Mouse (Mus musculus) urinary bladder, adult 18-20 months (tissue): ENCODE measurements at regions not wholly inside any gene's neighbourhood (a gene's known extent, or its start where the extent isn't known, plus 50 kb on each side); places are given as distances from the start of the nearest gene placed in this dataset.
"Not testable (repeated sequence)": the region's sequence is repeated elsewhere in the genome, so short reads cannot be mapped to it uniquely, and the experiment has no call there.

Experiments
- DNase-seq, 2 experiments: peaks; one replicate each; pipeline ENCODE4 v3.0.0; 2022; ENCODE audit warnings: low spot score in 2 of 2, mixed read lengths in 2 of 2

DNA sequence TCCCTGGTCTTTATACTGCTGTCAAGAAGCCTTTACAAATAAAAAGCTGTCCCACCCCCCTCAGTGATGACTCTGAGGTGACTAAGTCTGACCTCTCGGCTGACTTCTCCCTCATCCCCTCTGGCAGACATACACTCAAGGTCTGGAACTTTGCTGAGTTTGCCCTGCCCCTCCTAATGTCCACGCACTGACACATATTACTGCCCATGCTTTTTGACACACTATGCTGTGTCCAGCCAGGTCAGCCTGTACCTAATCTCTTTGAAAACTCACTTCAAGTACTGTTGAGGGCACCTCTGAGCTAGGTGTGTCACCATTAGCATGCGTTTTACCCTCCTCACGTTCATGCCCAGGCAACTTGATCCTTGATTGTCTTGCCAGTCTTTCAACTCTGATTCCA is 164.9 kb upstream of the Frmd6 start:
- no peak for DNase-seq

DNA sequence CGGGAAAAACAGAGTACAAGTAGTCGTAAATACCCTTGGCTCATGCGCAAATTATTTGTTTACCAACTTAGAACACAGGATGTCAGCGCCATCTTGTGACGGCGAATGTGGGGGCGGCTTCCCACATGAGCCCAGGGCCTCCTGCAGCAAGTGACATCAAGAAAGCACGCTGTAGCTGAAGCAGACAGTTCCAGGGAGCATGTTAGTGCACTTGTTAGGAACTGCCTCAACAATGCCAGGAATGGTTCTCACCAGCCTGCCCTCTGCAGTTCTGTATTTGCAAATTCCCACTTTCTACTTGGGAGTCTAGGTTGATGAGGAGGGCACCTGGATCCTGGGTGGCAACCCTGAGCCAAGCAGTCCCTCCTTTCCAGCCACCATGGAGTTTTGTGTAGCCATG is 157.2 kb upstream of the Frmd6 start:
- not testable (repeated sequence) for DNase-seq

DNA sequence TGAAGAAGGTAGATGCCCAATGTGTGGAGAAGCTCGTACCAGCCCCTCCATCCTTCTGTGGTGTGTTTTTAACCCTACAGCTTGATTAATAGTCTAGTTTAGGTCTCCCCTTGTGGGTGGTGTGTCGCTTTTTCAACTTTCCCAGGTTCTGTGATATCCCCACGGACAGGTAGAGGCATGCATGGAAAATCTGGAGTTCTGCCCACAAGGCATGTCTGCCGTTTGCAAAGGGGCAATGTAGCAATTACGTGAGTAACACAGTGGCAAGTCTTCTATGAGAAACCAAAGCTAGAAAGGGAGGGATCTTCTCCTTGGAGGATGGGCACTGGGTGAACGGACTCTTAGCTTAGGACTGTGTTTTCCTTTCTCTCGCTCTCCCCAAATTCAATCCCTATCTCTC is 153.2 kb upstream of the Frmd6 start:
- no peak for DNase-seq

DNA sequence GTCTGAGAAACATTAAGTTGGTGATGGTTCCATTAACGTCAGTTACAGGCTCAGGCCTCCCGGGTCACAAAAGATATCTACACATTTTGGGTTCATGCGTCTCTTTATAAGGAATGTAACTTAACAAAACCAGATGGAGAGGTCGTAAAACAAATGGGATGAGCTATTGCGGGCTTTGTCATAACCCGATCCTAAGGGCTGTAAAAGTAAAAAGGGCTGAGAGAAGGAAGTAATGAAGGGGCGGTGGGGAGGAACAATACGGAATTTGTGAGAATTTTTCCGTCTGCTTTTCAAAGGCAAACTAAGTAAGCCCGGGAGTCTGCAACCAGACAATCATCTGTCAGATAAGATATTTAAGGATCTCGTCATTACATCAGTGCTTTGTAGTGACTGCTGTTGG is 152.1 kb upstream of the Frmd6 start:
- DNase-seq, result no peak

DNA sequence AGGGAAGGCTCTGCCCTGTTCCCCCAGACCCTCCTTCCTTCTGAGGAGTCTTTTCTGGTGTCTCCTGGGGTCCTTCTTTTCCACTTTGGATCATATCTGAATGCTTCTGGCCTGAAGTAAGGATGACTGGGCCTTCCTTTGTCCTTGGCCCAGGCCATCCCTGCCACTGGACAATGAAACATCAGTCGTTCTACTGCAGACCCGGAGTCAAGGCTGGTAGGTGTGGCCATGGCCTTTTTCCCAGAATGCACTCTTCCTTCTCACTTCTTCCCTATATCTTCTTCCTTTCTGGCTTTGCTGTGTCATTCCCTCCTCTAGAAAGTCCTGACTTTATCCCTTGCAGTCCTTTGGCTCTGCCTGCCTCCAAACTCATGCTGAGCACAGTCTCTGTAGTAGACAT is 151.2 kb upstream of the Frmd6 start:
- no peak for DNase-seq

DNA sequence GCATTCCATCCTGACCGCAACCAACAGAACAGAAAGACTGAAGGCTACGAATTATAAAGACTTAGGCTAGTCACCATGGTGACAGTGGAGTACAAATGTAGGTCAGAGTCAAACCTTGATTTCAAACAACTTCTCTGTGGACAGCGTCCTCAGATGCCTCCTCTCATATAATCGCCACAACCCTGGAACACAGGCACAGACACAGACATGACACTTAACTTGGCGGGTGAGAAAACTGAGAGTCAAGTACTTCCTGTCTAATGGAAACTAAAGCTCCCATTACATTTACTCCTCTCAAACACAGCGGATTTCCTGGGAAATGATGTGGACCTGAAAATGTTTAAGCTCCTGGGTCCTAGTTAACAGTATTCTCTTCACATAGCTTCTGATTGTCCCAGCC is 149.5 kb upstream of the Frmd6 start:
- no peak for DNase-seq

DNA sequence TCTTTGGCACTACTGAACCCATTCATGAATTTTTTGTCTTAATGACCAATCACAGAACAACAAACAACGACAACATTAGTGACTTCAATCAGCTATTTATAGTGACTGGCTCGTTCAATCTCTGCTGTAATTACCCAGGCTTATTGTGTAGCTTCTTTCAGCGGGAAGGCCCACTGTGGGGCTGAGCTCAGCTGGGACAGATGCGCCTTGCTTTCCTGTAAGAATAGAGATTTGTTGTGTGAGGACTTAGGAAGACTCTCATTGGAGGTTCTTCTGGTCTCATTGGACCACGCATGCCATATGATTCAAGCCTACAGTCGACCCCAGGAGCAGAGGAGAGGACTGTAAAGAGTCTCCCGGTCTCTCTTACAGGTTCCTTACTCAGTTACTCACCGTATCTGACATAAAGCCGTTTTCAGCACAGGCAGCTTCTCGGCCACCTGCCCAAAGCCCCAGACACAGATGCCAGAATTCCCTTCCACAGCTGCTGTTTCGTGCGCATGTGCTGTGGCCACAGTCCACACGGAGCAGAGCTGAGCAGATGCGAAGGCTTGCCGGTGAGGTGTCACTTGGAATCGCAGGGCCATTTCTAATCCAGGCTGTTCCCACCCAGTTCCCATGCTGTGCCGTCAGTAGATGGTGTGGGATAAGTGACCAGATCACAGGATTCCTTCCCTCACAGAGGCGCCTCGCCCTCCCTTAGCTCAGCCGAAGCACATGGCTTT is 145.5 kb upstream of the Frmd6 start:
- DNase-seq, result peak in 1 of 2 experiments; percentile 26

DNA sequence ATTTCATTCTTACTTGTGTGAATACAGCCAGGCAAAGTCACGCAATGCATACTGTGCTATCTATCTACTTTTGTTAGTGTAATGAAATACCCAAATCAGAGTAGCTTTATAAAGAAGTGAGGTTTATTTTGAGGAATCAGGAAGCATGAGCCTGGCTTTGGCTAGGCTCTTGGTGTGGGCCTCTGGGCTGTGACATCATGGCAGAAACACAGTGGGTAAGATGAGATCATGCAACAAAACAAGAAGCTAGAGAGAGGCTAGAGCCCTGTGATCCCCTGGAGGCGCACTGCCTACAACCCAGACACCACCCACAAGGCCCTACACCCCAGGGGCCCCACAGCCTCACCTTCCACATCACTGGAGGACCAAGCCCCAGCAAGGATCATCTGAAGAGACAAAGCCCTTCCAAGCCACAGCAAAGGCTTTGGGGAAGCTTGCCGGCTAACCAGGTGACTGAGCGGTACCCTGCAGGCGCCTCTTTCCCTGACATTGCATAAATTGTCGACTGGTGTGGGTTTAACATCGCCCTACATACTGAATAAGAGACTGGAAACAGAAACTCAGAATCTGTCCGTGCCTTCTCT is 143.8 kb upstream of the Frmd6 start:
- no peak for DNase-seq

DNA sequence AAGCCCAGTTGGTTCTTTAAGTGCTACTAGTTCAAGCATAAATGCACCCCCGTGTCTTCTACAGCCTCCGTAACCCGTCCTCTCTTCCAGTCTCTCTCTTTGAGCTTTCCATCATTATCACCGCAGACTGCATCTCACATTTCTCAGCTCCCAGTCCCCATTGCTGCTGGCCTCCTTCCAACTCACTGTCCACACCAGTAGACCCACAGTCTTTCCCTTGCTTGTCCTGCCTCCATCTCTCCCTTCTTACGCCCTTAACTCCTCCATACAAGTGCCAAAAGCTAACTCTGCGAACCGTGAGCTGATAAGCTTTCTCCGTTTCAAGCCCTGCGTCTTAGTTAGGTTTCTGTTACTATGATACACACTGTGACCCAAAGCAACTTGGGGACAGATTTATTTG is 141.0 kb upstream of the Frmd6 start:
- DNase-seq, result no peak

DNA sequence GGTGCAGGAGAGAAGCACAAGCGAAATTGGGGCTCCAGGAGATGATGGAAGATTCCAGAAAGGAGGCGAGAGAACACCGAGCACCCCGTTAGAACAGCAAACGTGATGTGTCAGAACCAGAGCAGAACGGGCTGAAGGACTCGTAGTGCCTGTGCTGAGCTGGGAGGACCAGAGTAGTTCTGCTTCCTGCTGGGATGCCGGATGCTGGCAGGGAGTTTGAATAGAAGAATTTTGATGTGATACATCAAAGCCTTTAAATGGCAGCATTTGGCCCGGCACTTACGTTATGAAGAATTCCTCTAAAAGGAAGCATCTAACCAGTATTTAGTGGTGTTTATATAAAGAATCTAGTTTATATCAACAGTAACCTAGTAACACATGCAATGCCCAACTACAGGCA is 139.9 kb upstream of the Frmd6 start:
- no peak for DNase-seq

DNA sequence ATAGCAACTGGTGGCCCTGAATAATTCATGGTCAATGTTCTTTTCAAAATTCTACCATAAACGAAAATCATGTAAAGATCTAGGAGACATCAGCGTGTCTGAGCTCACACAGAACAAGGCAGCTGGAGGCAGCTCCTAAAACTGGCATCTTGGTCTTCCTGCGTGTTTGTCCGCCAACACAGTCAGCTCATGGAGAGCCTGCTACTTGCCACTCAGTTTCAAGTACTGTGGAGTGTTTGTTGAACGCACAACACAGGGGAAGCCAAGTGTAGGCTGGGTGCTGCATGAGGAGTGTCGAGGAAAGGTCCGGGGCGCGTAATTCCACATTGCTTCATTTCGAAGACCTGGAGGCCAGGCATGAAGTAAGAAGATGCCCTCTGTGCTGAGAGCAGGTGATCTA is 139.0 kb upstream of the Frmd6 start:
- no peak for DNase-seq

DNA sequence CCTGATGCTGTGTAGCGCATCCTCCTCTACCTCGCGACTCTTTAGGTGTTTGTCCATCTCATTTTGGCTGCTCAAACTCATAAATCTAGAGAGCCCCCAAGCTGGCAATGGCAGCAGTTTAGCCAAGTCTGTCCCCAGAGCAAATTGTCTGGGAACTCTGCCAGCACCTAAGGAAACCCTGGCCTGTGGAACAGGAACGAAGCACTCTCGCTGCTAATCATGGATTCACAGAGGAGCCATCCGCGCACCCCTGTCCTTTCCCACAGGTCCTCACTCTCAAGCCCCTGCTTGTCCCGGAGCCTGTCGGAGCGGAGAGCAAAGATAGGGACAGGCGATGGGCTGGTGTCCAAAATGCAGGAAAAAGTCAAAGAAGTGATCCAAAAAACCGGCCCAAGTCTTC is 138.3 kb upstream of the Frmd6 start:
- peak in 1 of 2 experiments; percentile 46 for DNase-seq

DNA sequence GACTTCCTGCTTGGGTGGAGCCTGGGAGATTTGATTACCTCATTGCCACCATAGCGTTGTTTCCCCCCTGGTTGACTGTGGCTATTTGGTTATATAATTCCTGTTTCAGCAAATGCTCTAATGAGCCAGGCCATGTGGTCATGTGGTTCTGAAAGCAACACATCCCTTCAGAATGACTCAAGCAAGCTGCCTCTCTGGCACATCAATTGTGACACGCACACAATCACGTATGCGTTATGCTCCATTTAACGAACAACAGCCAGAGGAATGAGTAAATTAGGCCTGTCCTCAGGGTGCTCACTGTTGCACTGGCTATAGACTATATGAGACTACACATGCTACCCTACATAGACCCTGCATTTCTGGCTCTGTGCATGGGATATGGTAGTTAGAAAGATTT is 130.2 kb upstream of the Frmd6 start:
- no peak for DNase-seq

DNA sequence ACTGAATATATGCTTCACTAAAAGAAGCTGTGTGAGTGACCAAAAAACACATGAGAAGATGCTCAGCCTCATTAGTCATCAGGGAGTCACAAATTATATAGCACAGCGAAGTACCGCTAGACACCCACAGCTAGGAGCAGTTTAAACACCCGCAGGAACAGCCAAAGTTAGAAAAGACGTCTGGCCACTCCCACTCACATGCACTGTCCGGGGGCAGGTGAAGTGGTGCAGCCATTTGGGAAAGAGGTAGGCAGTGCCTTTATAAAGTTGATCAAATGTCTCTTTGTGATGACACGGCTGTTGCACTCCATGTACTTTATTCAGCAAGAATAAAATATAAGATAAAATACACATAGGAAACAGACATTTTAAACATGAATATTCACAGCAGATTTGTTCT is 129.1 kb upstream of the Frmd6 start:
- DNase-seq, result no peak

DNA sequence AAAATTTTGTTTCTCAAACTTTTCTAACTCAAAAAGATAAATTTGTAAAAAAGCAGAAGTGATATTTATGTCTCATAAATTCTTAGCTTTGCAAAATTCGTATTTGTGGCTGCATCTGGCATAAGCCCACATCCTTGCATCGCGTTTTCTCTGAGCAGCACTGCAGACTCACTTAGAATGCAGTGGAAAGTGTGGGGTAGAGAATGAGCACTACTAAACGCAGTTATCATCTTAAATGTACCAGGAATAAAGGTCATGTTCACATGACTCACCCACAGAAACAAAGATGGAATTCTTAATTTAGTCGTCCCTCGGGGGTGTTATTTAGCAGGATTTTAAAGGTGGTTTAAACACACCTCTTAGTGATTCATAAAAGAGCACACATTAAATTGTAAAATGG is 126.8 kb upstream of the Frmd6 start:
- no peak for DNase-seq

DNA sequence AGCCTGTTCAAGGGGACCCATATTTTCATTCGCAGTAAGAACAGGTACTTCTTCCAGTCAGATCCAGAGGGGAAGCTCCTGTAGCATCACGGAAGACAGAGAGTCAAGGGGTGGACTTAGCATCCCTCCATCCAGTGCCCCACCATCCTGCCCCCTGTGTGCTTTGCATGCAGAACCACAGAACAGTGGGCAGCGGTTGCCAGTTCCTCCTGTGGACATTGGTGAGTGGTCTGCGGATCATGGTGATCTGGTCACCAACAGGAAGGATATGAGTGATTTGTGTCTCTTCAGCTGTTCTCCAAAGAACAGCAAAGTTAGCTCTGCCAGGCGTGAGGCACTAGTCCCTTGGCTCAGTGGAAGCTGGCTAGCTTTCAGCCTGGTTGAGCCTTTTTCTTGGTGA is 122.8 kb upstream of the Frmd6 start:
- DNase-seq, result no peak

DNA sequence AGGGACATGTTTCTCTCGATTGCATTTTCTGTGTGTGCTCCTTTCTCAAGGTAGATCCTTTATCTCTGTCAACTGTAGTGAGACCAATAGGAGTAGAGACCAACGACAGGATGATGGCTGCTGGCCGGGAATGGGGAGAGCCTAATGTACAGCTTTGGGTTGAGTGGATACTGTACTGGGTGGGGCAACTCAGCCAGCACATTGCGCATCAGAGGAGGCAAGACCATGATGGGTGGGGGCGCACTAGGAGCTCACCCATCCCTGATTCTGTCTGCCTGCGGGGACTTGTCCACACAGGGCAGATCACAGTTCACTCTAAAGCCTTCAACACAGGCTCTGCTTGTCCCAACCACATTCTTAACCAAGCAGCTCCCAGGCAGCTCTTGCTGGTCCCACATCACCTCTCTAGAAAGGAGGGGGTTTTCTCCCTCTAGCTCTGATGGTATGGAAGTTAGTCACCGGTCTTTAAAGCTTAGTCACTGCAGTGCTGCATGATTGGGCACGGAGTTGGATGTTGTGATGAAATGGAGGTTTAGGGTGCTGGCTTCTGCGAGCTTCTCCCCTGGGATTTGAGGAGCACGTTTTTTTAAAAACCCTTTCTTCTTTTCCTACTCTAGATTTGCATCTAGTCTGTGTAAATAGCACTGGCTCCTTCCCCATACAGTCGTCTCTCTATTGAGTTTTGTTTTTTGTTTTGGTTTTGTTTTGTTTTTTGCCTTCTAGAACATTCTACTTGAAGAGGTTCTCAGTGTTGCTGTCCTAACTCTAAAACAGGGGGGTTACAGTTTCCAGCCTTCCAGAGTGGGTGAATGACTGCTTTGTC is 118.3 kb upstream of the Frmd6 start:
- DNase-seq, result peak; percentile 53 to 63

DNA sequence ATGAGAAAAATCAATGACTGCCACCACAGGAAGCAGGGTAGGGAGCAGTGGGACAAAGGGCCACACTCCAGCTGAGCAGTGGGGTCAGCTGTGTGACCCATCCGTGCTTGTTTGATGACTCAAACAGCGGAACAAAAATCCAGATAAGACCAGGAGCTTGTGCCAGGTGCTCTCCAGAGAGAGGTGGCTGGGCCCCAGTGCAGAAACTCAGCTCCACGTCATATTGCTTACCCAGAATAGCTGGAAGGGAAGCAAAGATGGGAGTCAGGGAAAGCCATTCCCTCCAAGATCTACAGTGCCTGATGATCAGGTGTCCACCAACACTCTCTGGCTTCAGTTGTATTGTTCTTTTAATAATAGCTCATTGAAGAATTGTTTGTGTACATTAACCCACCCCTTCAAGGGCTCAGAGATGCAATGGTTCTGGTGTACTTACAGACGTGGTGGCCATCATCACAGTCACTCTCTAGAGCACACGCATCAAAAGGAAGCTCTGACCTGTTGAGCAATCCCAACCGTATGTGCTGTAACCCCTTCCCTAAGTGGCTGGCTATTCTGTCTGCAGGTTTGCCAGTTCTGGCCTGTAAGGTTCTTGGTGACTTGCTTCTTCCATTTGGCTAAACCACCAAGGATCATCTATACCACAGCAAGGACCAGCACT is 117.6 kb upstream of the Frmd6 start:
- DNase-seq, result peak; percentile 49 to 66

DNA sequence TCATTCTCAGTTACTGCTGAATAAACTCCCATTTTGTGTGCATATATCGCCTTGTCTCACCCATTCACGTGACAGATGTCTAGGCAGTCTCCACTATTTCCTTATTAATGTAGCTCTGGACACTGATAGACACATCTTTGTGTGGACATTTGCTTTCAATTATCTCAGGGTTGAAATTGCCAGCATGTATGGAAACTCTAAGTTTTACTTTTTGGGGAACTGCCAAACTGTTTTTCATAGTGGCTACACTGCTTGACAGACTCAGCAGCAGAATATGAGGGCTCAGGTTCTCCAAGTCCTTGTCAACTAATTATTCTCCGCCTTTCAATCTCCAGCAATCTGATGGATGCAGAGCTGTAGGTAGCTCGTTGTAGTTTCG is 117.0 kb upstream of the Frmd6 start:
- no peak for DNase-seq

DNA sequence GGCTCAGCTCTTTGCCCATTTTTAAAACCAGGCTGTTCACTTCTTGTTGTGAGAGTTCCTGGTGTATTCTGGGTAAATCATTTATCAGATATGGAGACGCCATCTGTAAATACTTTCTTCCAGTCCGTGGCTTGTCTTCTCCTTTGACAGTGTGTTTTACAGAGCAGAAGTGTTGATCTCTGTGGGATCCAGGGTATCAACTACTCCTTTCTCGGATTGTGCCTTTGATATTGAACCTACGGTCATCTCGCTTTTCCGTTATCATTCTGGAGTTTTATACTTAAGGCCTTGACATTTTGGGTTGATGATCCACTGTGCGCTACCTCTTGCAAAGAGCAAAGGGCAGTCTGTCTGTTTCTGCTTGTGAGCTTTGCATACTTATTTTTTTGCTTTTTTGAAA is 115.0 kb upstream of the Frmd6 start:
- DNase-seq, result no peak

DNA sequence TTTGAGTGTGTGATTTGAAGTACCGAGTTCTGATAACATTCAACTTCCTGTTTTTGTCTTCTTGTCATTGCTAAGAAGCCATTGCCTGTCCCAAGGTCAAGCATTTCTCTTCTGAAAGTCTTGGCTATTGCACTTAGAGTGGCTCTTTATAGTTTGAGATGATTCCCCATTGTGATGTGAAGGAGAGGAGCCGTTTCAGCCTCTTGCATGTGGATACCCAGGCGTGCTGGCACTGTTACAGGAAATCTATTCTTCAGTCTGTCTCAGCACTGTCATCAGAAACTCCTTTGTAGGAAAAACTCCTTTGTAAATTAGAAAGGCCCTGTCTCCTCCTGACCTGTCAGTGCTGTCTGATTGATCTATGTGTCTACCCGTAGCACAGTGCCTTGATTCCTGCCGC is 114.3 kb upstream of the Frmd6 start:
- no peak for DNase-seq

DNA sequence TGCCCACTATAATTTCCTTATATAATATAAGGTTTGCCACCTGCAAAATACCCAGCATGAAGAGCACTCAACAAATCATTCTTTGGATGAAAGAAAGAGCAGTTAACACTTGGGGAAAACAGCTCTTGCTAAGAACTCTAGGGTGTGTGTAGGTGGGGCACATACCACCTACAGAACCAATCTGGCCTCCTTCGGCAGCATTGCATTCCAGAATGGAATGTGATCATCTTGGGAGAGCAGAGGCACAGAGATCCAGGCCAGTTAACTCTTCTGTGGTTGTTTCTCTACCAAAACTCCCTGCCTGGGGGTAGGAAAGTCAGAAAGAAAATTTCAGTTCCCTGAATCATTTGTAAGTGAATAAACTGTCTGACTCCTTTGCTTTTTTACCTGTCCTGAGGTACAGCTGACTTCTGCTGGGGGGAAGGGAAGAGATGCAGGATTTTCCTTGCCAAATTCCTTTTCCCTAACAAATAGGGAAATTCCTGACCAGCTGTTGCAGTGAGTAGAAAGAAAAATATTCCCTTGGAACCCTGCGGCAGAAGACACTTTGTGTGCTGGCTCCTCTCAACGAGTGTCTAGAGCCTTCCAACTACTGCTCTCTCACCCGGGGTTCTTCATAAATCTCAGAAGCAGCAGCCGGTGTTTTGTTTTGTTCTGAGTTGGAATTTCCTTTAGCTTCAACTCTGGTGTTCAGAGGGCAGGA is 112.8 kb upstream of the Frmd6 start:
- DNase-seq, result no peak
